Mouse (Mus musculus): ENCODE data around the gene Dnase2b. TPM values are rescaled to one million over a fixed set of nuclear protein-coding genes. Genes with fewer than 3 reads are reported as not detected.
A peak's percentile ranks its signal among the peaks of the same experiment; 100 is the strongest.

Gene Dnase2b
- polyA plus RNA-seq, 1 experiment from 2014 or later = not detected

DNA sequence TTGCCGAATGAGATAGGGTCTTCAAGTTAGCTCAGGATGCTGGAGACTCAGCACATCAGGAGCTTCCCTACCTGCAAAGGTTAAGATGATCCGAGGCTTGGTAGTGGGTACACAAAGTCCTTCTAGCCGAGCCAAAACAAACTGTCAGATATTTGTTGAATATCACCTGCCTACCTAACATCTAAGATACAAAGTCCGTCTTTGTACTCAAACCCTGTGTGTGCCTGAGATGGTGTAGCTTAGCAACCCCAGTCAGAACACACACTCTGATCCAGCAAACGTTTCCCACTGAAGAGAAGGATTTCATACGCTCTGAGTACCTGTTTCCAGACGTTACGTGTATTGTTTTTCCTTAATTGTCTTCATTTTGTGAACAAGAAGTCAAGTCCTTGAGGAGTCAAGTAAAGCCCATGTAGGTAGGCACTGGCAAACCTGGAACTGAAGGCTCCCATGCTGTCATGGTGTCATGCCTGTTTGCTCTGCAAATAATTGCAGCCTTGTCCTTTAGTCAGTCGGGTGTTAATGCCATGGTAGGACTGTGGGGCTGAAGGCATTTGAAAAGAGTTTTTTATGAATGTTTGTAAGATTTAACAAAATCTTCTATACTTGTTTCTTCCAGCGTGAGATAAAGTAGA, 45.1 kb downstream of the Dnase2b start, which contains the start of gene Uox:
Uox (plus strand) TSS at position 279 of the 635 bp plus-strand sequence.
- H3K9ac ChIP-seq (ENCODE audit: low read depth, low read length) = no peak within 1 kb of the TSS
- 87% methylated on average over 10 of the region's 10 CpGs for WGBS
- H3K4me3 ChIP-seq (ENCODE audit: low read depth, low read length) = no peak within 1 kb of the TSS
- H3K9me3 ChIP-seq (ENCODE audit: control insufficient read depth, low read length) = no peaks in the 10 kb centered on the region
- no peaks in the 10 kb centered on the region for H3K36me3 ChIP-seq (ENCODE audit: control insufficient read depth, insufficient read depth, low read length)
- H3K4me1 ChIP-seq (replicated peaks; ENCODE audit: control insufficient read depth, insufficient read depth, low read length) = no peaks in the 10 kb centered on the region
- no peak within 1 kb of the TSS for H3K4me2 ChIP-seq (replicated peaks; ENCODE audit: low read depth, low read length)
- no peaks in the 10 kb centered on the region for H3K27me3 ChIP-seq (ENCODE audit: control insufficient read depth, insufficient read depth, low read length)
- ATAC-seq (ENCODE audit: low FRiP score) (no peak), DNase-seq (ENCODE audit: low spot score) (no peak)
- no peak within 1 kb of the TSS for H3K27ac ChIP-seq (ENCODE audit: low read depth, low read length)

DNA sequence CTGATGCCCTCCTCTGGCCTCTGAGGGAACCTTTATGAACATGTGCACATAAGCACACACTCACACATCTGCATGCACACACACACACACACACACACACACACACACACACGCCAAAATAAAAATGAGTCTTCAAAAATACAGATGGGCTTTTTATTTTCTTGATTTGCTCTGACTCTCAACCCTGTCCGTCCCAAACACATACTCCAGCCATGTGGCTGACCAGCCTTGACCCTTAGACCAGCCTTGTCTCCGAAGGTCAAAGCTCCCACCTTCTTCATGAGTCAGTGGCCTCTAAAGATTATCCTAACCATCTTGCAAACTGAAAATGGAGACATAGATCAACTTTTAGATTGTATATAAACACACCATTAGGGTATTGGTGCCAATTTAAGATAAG, 45.8 kb downstream of the Dnase2b start:
- 80% methylated on average over 3 of the region's 3 CpGs for WGBS
- H3K4me3 ChIP-seq (ENCODE audit: low read depth, low read length) = no peak overlapping the region
- ATAC-seq (ENCODE audit: low FRiP score) (no peak), DNase-seq (ENCODE audit: low spot score) (no peak)
- no peaks in the 10 kb centered on the region for H3K27me3 ChIP-seq (ENCODE audit: control insufficient read depth, insufficient read depth, low read length)
- H3K27ac ChIP-seq (ENCODE audit: low read depth, low read length) = no peak overlapping the region
- no peaks in the 10 kb centered on the region for H3K36me3 ChIP-seq (ENCODE audit: control insufficient read depth, insufficient read depth, low read length)
- no peak overlapping the region for H3K9ac ChIP-seq (ENCODE audit: low read depth, low read length)
- H3K4me1 ChIP-seq (replicated peaks; ENCODE audit: control insufficient read depth, insufficient read depth, low read length) = no peaks in the 10 kb centered on the region
- no peak overlapping the region for H3K4me2 ChIP-seq (replicated peaks; ENCODE audit: low read depth, low read length)
- no peaks in the 10 kb centered on the region for H3K9me3 ChIP-seq (ENCODE audit: control insufficient read depth, low read length)

DNA sequence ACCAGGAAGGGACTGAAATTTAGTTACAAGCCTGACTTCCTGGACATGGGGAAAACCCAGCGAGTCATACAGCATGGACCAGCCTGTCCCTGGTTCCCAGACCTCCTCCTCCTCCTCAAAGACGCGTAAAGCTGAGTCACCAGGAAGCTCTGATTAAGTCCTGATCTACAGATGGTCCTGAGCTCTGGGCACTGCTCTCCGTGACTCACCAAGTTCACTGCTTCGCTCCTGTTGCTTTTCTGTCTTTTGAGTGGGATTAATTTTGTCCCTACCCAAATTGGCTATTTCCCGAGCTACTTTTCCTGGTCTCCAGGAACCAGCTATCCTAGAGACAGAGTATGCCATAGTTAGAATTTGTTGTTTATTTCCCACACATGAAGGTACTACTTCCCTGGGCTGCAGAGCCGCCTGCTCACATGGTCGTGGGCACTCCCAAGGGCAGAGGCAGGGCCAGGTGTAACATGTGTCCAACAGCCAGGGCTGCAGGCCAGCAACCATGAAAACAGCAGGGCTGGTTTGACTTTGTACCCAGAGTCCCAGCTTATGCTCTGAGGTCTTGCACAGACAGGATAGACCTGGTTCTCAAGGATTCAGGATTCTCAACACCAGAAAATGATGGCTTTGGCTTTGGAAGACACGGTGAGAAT, 47.4 kb downstream of the Dnase2b start:
- Histone ChIP-seq H3K9me3 (ENCODE audit: control insufficient read depth, low read length) (no peaks in the 10 kb centered on the region), H3K4me2 (replicated peaks; ENCODE audit: low read depth, low read length) (no peak overlapping the region), H3K4me1 (replicated peaks; ENCODE audit: control insufficient read depth, insufficient read depth, low read length) (no peaks in the 10 kb centered on the region), H3K9ac (ENCODE audit: low read depth, low read length) (no peak overlapping the region), H3K27me3 (ENCODE audit: control insufficient read depth, insufficient read depth, low read length) (no peaks in the 10 kb centered on the region), H3K4me3 (ENCODE audit: low read depth, low read length) (no peak overlapping the region), H3K27ac (ENCODE audit: low read depth, low read length) (no peak overlapping the region), H3K36me3 (ENCODE audit: control insufficient read depth, insufficient read depth, low read length) (no peaks in the 10 kb centered on the region)
- DNase-seq (ENCODE audit: low spot score) (no peak), ATAC-seq (ENCODE audit: low FRiP score) (no peak)
- WGBS = 87% methylated on average over 9 of the region's 9 CpGs

- Histone ChIP-seq H3K9ac (ENCODE audit: low read depth, low read length) (no peak overlapping the region), H3K4me3 (ENCODE audit: low read depth, low read length) (no peak overlapping the region), H3K36me3 (ENCODE audit: control insufficient read depth, insufficient read depth, low read length) (no peaks in the 10 kb centered on the region), H3K4me2 (replicated peaks; ENCODE audit: low read depth, low read length) (no peak overlapping the region), H3K27me3 (ENCODE audit: control insufficient read depth, insufficient read depth, low read length) (no peaks in the 10 kb centered on the region), H3K9me3 (ENCODE audit: control insufficient read depth, low read length) (no peaks in the 10 kb centered on the region), H3K4me1 (replicated peaks; ENCODE audit: control insufficient read depth, insufficient read depth, low read length) (no peaks in the 10 kb centered on the region), H3K27ac (ENCODE audit: low read depth, low read length) (no peak overlapping the region)
- ATAC-seq (ENCODE audit: low FRiP score) (no peak), DNase-seq (ENCODE audit: low spot score) (no peak)
- WGBS = 80% methylated on average over 7 of the region's 7 CpGs
These were observed 48.0 kb downstream of the Dnase2b start for GRCm38 (mm10) chr3:146567366-146567765.

DNA sequence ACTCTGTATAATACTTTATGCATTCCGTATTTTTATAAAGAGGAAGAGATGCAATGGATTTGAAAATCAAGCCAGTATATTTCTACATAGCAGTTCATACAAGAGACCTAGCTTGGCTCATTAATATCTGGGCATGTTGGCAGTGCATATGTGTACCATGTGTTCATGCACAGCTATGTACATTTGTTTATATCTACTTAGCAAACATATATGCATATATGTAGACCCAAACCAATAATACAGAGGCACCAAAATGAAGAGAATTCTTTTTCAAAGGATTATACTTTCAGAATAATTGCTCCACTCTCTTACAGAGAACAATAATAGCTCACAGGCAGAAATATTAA, 50.4 kb downstream of the Dnase2b start:
- Histone ChIP-seq H3K36me3 (ENCODE audit: control insufficient read depth, insufficient read depth, low read length) (no peaks in the 10 kb centered on the region), H3K9me3 (ENCODE audit: control insufficient read depth, low read length) (no peaks in the 10 kb centered on the region), H3K9ac (ENCODE audit: low read depth, low read length) (no peak overlapping the region), H3K4me1 (replicated peaks; ENCODE audit: control insufficient read depth, insufficient read depth, low read length) (no peaks in the 10 kb centered on the region), H3K27ac (ENCODE audit: low read depth, low read length) (no peak overlapping the region), H3K4me3 (ENCODE audit: low read depth, low read length) (no peak overlapping the region), H3K4me2 (replicated peaks; ENCODE audit: low read depth, low read length) (no peak overlapping the region), H3K27me3 (ENCODE audit: control insufficient read depth, insufficient read depth, low read length) (no peaks in the 10 kb centered on the region)
- DNase-seq (ENCODE audit: low spot score) (no peak), ATAC-seq (ENCODE audit: low FRiP score) (no peak)
- WGBS = 93% methylated on average over 1 of the region's 1 CpGs

DNA sequence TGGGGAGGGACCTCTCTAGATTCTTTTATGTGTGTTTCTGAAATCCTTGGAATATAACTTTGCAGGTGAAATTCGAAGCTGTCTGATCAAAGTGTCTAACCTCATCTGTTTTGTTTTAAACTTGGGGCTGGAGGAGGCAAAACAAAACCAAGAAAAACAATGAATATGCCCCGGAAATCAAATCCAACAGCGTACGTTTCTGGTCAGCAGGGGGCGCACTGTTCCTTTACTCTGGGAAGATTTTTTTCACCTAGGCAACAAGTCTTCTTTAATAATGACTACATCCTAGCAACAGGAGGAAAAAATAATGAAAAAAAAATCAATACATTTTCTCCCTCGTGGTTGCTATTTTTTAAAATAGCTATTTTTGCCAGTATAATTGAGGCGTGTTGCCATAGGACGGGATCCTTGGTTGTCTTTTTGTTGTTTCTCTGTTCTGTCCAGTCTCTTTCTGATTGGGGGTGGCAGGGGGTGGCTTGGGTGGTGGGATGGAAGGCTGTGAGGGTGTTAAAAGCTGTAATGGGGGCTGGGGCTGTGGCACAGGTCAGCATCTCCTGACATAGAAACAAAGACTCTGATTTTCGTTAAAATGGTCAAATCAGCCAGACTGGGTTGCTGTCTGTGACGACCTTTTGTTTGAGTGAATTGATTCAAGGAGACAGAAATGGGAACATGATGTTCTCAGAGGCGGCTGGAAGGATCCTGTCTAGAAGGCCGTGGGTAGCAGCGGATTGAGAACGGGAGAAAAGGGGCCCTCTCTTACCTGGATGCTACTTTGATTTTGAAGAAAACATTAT, 50.9 kb downstream of the Dnase2b start:
- Histone ChIP-seq H3K36me3 (ENCODE audit: control insufficient read depth, insufficient read depth, low read length) (no peaks in the 10 kb centered on the region), H3K4me3 (ENCODE audit: low read depth, low read length) (no peak overlapping the region), H3K9ac (ENCODE audit: low read depth, low read length) (no peak overlapping the region), H3K4me2 (replicated peaks; ENCODE audit: low read depth, low read length) (no peak overlapping the region), H3K27ac (ENCODE audit: low read depth, low read length) (no peak overlapping the region), H3K4me1 (replicated peaks; ENCODE audit: control insufficient read depth, insufficient read depth, low read length) (no peaks in the 10 kb centered on the region), H3K9me3 (ENCODE audit: control insufficient read depth, low read length) (no peaks in the 10 kb centered on the region), H3K27me3 (ENCODE audit: control insufficient read depth, insufficient read depth, low read length) (no peaks in the 10 kb centered on the region)
- WGBS = 33% methylated on average over 14 of the region's 14 CpGs
- 0 out of 2 replicates have a peak, but pooled peaks have one; percentile 35 for ATAC-seq (ENCODE audit: low FRiP score)
- peak; percentile 90 for DNase-seq (ENCODE audit: low spot score)

- DNase-seq (ENCODE audit: low spot score) (no peak), ATAC-seq (ENCODE audit: low FRiP score) (no peak)
- Histone ChIP-seq H3K4me3 (ENCODE audit: low read depth, low read length) (no peak overlapping the region), H3K4me1 (replicated peaks; ENCODE audit: control insufficient read depth, insufficient read depth, low read length) (no peaks in the 10 kb centered on the region), H3K27me3 (ENCODE audit: control insufficient read depth, insufficient read depth, low read length) (no peaks in the 10 kb centered on the region), H3K9me3 (ENCODE audit: control insufficient read depth, low read length) (no peaks in the 10 kb centered on the region), H3K36me3 (ENCODE audit: control insufficient read depth, insufficient read depth, low read length) (no peaks in the 10 kb centered on the region), H3K27ac (ENCODE audit: low read depth, low read length) (no peak overlapping the region), H3K4me2 (replicated peaks; ENCODE audit: low read depth, low read length) (no peak overlapping the region), H3K9ac (ENCODE audit: low read depth, low read length) (no peak overlapping the region)
- WGBS = 90% methylated on average over 7 of the region's 7 CpGs
These were observed 52.5 kb downstream of the Dnase2b start for GRCm38 (mm10) chr3:146562936-146563335.

DNA sequence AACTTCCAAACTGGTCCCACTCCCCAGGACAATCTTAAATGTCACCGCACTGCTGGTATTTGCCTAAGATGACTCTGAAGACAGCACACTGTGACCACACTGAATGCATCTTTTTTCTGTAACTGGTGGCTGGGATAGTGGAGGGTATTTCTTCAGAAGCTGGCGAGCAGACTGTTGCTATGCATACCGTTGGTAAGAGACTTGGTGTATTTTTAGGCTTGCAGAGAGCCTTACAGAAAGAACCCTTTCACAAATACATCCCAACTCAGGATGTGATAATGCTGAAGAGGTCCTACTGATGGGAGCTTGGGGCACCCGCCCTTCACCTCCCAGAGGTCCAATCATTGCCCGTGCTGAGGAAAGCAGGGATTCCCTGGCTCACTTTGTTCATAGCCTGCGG, 57.9 kb downstream of the Dnase2b start:
- no peak for ATAC-seq (ENCODE audit: low FRiP score)
- WGBS = 91% methylated on average over 6 of the region's 6 CpGs

More for the DNA sequence above, 57.9 kb downstream of the Dnase2b start:
- H3K27ac ChIP-seq (ENCODE audit: low read depth, low read length) = no peak overlapping the region
- no peaks in the 10 kb centered on the region for H3K9me3 ChIP-seq (ENCODE audit: control insufficient read depth, low read length)
- no peaks in the 10 kb centered on the region for H3K27me3 ChIP-seq (ENCODE audit: control insufficient read depth, insufficient read depth, low read length)
- H3K4me3 ChIP-seq (ENCODE audit: low read depth, low read length) = no peak overlapping the region
- DNase-seq (ENCODE audit: low spot score) = no peak
- H3K9ac ChIP-seq (ENCODE audit: low read depth, low read length) = no peak overlapping the region
- no peak overlapping the region for H3K4me2 ChIP-seq (replicated peaks; ENCODE audit: low read depth, low read length)
- H3K36me3 ChIP-seq (ENCODE audit: control insufficient read depth, insufficient read depth, low read length) = no peaks in the 10 kb centered on the region
- H3K4me1 ChIP-seq (replicated peaks; ENCODE audit: control insufficient read depth, insufficient read depth, low read length) = no peaks in the 10 kb centered on the region

Data from hindbrain, embryonic 11.5 days (tissue).